Mouse (Mus musculus): ENCODE results near the gene Lmtk3.

Lmtk3 gene

DNA sequence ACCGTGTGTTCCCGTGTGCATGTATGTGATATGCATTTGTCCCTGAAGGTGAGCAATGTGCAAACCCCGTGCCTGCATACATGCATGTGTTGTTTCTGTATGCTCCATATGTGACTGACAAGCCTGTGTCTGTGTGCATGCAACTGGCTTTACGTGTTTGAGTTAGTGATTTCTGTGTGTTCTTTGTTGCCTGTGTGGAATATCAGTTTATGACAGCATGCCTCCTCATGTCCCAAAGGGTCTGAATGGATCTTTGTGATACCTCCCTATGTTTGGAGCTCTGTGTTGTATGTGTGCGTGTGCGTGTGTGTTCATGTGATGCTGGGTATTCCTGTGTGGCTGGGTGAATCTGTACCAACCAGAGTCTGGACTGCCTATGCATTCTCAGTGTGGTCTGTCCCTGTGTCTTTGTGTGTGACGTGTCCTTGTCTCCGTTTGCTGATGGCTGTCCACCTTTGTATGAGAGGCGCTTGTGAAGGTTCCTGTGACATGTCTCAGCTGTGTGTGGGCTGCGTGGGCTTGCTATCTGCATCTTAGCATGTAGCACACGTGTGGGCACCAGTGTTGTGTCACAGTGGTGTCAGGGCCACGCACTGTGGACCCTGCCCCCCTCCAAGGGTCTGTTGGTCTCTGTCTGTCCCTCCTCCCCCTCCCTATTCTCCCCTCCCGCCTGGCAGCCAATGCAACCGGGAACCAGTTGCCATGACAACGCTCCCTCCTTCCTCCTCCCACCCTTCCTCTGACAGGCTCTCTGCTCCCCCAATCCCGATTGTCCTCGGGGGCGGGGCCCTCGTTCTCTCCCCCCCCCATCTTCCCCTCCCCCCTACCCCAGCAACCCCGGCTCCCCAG lies 1.2 kb downstream of the Lmtk3 start, which contains the start of gene Sult2b1:
TSS of gene Sult2b1 (minus strand) at position 146 of the 849 bp plus-strand sequence.
- DNase-seq (ENCODE audit: low spot score), result no peak

DNA sequence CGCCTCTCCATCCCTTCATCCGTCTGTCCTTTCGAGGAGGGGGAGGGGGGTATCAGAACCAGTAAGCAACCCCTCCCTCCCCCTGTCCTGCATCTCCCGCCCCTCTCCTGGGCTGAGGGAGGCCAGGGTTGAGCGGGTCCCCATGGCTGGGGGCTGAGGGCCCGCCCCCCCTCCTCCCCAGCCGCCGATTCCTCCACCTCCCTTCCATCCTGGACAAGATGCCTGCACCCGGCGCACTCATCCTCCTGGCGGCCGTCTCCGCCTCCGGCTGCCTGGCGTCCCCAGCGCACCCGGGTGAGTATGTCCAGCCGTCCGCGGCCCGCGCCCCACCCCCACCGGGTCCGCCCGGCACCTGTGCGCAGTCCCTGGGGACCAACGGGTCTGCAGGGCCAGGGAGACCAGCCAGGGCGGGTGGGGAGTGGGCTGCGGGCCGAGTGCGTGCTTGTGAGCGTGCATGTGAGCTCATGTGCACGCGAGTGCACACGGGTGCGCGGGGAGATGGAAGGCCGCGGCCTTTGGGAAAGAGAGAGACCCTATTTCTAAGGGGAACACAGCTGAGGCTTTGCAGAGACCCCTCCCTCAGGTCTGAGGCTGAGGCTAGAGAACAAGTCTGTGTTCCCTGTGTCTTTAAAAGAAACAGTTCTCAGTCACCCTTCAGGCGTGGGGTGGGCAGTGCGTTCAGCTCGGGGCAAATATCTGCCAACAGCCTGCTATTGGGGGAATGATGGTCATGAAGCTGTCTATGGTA lies 2.0 kb downstream of the Lmtk3 start:
- no peak for DNase-seq (ENCODE audit: low spot score)

DNA sequence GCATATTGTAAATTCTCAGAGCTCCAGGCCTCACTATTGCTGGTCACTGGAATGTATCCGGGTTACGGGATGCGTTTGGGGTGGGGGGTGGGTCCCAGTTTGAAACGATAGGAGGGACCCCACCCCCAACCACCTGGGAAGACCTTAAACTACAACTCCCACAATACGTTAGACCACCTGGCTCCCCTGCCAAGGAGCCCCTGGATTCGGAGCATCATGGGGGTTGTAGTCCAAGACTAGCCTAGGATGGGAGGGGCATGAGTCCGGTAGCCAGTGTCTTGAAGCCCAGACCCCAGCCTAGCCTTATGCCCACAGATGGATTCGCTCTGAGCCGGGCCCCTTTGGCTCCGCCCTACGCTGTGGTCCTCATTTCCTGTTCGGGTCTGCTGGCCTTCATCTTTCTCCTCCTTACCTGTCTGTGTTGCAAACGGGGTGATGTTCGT lies 2.6 kb downstream of the Lmtk3 start:
- DNase-seq (ENCODE audit: low spot score), result no peak

DNA sequence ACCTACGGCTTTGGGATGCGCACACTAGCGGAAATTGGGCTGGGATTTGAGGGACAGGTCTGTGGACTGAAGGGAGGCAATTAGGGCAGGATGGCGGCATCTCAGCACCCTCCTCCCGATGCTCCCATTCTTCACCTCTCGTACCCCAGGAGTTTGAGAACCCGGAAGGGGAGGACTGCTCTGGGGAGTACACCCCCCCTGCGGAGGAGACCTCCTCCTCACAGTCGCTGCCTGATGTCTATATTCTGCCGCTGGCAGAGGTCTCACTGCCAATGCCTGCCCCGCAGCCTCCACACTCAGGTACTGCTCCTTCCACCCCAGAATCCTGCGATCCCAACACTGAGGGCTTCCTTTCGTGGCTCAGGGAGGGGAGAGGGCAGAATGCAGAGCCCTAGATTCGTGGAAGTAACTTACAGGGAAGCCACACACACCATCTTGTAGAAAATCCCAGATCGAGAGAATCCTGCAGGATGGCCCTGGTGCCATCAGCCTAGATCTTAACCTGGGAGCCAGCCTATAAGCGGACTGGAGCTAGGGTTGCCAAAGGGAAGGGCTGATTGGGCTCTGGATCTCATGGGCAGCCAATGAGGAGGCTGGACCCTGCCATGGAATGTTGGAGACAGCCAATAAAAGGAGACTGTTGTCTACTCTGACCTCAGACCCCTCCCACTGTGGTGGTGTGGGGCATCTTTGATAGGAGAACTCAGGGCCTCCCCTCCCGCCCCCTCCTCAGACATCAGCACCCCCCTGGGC lies 3.3 kb downstream of the Lmtk3 start:
- DNase-seq (ENCODE audit: low spot score), result no peak

DNA sequence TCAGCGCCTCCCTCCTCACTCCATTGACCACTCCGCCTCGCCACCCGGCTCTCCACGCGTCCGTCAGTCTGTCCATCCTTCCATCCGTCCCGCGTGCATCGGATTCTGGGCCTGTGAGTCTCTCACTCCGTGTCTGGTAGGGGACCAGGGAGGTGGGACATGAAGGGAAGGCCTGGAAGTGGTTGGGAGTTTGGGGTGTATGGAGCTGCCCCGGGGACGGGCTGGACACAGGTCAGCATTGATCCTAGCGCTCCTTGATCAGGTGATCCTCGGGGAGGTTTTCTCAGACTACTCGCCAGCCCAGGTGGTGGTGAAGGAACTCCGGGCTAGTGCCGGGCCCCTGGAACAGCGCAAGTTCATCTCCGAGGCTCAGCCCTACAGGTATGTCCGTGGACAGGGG lies 4.1 kb downstream of the Lmtk3 start:
- no peak for DNase-seq (ENCODE audit: low spot score)

DNA sequence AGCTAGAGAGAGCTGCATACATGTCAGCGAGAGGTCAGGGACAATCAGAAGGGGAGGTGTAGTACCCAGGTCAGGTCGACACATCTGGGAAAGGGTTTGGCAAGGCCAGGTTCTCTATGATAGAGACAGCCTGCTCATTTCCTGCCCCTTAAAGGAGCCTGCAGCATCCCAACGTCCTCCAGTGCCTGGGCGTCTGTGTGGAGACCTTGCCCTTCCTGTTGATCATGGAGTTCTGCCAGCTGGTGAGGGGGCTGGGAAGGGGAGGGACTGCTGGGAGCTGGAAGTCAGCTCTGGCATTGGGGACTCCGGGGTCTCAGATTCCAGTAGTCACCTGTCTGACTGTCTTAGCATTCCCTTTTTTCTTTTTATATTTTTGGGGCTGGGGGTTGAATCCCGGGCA lies 7.2 kb downstream of the Lmtk3 start:
- no peak for DNase-seq (ENCODE audit: low spot score)

DNA sequence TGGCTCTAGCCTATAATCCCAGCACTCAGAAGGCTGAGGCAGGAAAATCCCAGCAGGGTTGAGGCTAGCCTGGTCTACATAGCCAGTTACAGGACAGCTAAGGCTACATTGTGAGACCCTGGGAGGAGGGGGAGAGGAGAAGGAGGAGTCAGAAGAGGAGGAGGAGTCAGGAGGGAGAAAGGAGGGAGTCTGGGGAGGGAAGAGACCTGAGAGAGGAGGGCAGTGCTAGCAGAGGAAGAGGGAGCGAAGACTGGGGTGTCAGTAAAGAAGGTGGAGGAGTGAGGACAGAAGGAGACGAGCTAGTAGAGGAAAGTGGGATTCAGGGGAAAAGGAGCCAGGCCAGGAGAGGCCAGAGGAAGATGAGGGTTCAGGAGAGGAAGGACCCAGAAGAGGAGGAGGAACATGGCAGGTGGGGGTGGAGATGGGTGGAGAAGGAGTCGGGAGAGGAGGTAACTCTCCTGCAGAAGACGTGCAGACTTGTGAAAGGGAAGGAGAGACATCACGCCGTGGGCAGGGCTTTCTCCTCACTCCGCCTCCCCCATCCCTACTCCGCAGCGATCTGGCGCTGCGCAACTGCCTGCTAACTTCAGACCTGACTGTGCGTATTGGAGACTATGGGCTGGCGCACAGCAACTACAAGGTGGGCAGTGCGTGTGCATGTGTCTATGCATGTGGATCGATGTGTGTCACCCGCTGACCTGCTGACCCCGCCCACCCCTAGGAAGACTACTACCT lies 8.4 kb downstream of the Lmtk3 start:
- no peak for DNase-seq (ENCODE audit: low spot score)

- DNase-seq (ENCODE audit: low spot score), result no peak
Observed at GRCm38 (mm10) chr7:45793240-45793639, 9.7 kb downstream of the Lmtk3 start.

DNA sequence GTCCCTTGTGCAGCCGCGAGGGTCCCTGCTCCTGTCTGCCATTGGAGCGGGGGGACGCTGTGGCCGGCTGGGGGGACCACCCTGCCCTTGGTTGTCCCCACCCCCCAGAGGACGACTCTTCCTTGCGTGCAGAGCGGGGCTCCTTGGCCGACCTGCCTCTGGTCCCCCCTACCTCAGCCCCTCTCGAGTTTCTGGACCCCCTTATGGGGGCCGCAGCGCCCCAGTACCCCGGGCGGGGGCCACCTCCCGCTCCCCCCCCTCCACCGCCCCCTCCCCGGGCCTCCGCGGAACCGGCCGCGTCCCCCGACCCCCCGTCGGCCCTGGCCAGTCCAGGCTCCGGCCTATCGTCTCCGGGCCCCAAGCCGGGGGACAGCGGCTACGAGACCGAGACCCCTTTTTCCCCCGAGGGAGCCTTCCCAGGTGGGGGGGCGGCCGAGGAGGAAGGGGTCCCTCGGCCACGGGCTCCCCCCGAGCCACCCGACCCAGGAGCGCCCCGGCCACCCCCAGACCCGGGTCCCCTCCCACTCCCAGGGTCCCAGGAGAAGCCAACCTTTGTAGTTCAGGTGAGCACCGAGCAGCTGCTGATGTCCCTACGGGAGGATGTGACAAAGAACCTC lies 10.5 kb downstream of the Lmtk3 start:
- DNase-seq (ENCODE audit: low spot score), result no peak

DNA sequence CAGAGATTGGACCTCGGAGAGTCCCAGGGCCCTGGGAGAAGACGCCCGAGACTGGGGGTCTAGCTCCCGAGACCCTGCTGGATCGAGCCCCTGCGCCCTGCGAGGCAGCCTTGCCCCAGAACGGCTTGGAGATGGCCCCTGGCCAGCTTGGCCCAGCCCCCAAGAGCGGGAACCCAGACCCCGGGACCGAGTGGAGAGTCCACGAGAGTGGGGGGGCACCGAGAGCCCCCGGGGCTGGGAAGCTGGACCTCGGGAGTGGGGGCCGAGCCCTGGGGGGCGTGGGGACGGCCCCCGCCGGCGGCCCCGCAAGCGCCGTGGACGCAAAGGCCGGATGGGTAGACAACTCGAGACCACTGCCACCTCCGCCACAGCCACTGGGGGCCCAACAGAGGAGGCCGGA lies 11.4 kb downstream of the Lmtk3 start:
- no peak for DNase-seq (ENCODE audit: low spot score)

- DNase-seq (ENCODE audit: low spot score), result no peak
Observed at GRCm38 (mm10) chr7:45796950-45797349, 13.4 kb downstream of the Lmtk3 start.

DNA sequence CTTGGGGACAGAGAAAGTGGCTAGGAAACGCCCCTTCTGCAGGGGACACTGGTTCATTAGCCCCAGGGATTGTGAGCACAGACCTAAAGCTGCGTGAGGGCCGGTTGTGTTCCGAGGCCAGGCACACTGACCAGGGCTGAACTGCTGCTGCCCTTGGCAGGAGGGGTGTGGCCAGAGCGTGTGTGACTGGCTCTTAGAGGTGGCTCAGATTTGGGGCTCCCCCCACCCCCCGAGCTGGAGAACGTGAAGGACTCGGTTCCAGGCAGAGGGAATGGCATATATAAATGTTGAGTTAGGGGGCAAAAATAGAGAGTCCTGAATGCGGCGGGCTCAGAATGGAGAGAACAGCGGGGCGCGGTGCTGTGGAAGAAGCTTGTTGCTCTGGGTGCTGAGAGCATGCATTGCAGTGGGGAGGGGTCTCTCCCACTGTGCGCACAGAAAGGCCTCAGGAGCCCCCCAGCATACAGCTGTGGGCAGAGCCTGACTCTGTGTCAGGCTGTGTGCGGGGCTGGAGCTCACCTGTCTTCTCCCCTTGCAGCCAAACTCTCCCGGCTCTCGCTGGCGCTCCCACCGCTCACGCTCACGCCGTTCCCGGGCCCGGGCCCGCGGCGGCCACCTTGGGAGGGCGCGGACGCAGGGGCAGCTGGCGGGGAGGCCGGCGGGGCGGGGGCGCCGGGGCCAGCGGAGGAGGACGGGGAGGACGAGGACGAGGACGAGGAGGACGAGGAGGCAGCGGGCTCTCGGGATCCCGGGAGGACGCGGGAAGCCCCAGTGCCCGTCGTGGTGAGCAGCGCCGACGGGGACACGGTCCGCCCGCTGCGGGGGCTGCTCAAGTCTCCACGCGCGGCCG lies 14.3 kb downstream of the Lmtk3 start:
- no peak for DNase-seq (ENCODE audit: low spot score)

DNA sequence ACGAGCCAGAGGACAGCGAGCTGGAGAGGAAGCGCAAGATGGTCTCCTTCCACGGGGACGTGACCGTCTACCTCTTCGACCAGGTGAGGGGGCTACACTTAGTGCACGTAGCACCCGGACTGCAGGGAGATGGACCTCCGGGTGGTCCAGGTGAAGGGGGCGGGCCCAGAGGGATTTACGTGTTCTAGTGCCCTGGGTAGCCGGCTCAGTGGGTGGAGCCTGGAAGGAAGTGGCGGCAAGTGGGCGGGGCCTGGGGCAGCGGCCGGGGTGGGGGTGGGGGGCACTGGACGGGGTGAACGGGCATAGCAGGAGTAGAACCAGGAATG lies 14.9 kb downstream of the Lmtk3 start:
- no peak for DNase-seq (ENCODE audit: low spot score)

DNA sequence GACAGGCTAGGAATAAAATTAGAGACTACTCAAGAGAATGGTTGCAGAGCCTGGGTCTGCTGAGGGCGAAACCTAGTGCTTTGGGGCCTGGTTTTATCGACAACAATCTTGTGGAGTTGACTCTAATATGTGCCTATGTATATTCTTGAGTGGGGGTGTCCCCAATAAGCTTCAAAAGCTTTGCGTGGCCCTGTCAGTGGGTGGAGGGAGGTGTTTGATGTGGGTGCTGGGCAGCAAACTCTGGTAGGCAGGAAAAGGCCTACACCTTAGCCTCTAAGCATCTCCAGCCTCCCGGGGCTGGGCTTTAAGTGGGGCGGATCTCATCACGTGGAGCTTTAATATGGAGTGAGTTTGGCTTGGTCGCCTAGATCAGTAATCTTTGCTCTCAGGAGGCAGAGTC lies 15.4 kb downstream of the Lmtk3 start:
- DNase-seq (ENCODE audit: low spot score), result no peak

- no peak for DNase-seq (ENCODE audit: low spot score)
Observed at GRCm38 (mm10) chr7:45800001-45800400, 16.5 kb downstream of the Lmtk3 start.

DNA sequence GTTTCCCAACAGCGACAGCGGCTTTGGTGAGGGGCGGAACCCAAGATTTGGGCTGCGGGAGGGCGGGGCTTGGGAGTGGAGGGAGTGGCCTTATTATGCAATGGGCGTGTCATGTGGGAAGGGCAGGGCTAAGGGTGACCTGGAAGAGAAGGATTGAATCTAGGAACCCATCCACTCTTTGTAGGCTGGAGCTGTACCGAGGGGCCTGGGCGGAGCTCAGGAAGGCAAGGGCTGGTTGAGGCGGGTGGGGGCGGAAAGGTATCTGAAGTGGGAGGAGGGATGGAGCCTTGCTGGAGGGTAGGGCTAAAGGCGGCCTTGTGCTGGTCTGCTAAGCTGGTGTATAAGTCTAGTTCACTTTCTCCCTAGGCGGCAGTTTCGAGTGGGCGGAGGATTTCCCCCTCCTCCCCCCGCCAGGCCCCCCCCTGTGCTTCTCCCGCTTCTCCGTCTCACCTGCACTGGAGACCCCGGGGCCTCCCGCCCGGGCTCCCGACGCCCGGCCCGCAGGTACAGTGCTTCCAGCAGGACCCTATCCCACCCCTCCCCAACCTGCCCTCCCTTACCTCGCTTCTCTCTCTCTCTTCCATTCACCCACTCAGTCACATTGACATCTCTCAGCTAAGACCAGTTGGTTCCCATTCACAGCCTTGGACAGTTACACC lies 17.1 kb downstream of the Lmtk3 start:
- DNase-seq (ENCODE audit: low spot score), result no peak

- DNase-seq (ENCODE audit: low spot score), result peak; percentile 90
Observed at GRCm38 (mm10) chr7:45801348-45801747, 17.8 kb downstream of the Lmtk3 start.

DNA sequence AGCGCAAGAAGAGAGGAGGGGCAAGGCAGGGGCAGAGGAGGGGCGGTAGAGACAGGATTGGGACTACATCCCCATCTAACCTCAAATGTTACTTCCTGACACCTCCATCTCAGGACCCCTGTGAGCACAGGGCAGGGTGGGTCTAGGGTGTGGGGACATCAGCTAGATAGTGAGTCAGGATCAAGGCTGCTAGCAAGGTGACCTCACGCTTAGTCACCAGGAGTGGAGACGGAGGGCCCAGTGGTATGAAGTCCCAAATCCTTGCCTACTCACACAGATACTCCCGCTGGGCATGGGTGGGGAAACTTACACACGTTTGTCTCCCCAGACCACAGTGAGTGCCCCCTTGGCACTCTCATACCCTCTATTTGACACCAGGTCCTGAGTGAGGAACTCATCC lies 19.0 kb downstream of the Lmtk3 start:
- no peak for DNase-seq (ENCODE audit: low spot score)

- no peak for DNase-seq (ENCODE audit: low spot score)
Observed at GRCm38 (mm10) chr7:45805941-45806340, 22.4 kb downstream of the Lmtk3 start.

DNA sequence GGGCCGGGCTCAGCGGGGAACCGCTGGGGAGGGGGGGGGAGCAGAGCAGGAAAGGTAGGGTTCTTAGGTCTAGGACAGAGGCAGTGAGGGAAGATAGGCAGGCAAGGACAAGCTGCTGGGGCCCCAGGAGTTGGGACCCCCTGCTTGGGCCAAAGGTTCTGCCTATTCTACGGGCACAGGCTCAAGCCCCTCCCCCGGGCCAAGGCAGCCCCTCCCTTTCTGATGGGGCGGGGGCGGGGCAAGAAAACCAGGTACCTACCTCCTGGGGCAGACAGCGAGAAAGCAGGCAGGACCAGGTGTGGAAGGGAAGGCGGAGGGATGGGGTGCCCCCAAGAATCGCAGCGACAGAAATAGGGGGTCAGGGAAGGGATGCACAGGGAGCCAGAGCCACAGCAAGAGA lies 24.9 kb downstream of the Lmtk3 start:
- no peak for DNase-seq (ENCODE audit: low spot score)
